Mouse (Mus musculus) frontal cortex, postnatal 25 days (tissue): Measurements from ENCODE around the gene Tax1bp1.

Experiments
- DNase-seq, 2 experiments: peaks; one replicate each; pipeline ENCODE4 v3.0.0; 2022; ENCODE audit warnings: low spot score in 2 of 2

The Tax1bp1 gene

GRCm38 (mm10) chr6:52796691-52797090 lies 83.2 kb downstream of the Tax1bp1 start:
- DNase-seq = no peak

- no peak for DNase-seq
Observed at GRCm38 (mm10) chr6:52797252-52797800, 83.8 kb downstream of the Tax1bp1 start.

DNA sequence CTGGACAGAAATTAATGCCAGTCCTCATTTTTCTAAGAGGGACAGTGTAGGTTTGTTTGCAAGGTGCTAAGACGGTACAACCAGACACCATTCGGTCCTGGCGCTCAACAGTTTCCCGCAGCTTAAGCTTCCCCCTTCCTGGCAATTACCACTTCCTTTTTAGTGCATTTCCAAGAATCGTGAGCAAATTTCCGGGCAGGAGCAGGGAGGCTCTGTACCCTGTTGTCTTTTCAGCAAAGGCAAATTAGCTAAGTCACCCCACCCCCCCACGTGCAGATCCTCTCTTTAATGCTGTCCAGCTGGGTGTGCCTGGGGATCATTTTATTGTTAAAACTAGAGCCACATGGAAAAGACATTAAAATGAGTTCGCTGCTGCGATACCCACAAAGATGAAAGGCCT lies 88.7 kb downstream of the Tax1bp1 start:
- no peak for DNase-seq

DNA sequence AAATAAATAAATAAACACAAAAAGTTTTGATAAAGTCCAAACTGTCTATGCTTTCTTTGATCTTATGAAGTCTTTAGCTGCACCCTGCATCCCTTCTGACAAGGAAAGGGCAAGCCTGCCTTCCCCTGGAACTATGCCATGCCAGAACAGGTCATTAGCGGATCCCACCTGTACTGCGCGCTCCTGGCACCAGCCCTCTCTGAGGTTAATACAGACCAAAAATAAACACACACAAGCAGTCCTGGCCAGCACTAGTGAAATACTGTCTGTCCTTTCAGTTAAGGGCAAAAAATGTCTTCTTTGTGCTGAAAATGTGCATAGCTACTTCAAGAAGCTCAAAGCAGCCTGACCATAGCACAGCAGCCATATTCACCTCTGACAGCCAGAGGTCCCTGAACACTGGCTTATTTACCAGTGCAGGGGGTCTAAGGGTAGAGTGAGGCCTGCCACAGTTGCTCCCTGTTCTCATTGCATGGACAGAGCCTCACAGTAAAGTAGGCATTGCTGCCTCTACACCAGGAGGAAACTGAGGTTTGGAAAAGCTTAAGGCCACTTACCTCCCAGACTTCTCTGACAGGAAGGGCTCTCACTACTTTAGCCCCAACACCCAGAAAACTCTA lies 91.8 kb downstream of the Tax1bp1 start:
- DNase-seq = no peak
